In the genomic region with DNA sequence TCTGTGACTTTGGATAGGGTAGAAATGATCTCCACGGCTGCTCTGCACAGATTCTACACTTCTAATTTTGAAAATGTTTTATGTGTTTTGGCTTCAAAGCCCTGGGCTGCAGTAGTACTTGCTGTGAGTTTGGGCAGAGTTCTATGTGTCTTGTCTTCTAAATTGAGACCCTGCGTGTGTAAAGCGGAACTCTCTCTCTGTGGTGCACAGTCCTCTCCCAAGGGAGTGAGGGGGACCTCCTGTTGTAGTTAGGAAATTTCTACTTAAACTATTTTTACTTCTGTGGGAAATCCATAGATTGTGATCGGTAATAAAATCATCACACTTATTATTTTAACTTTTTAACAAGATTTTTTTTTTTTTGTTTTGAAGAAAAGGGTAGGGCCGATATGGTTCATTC, we compare ENCODE assay signal across 22 mouse cellular contexts.
A peak's percentile ranks its signal among the peaks of the same experiment; 100 is the strongest.
DNase-seq lines count a peak whose midpoint lies in the region; ATAC-seq lines count a peak whose summit lies in the region.
"Had no signal": no experiment of that assay in that cellular context is flagged by ENCODE, and none has a peak within 500 bp of the region (broad histone marks: within the 10 kb centered on the region; RNA-seq: fewer than 3 reads in every experiment).

No protein-coding gene starts in this region.

- peaks cover 71% of the 10 kb centered on the region for H3K4me1 ChIP-seq in heart, embryonic 13.5 days
- peaks cover 38% of the 10 kb centered on the region for H3K4me1 ChIP-seq in kidney, embryonic 16.5 days (ENCODE audit: insufficient read depth, low read length)

- no peak overlapping the region for H3K4me3 ChIP-seq in heart, embryonic 13.5 days
- H3K4me3 ChIP-seq in kidney, embryonic 16.5 days (ENCODE audit: low read length): no peak overlapping the region
- H3K4me3 ChIP-seq: embryonic facial prominence, embryonic 12.5 days; erythroblast, embryonic 14.5 days; forebrain, embryonic 13.5 days; limb, embryonic 10.5 days; midbrain, embryonic 13.5 days had no signal

- no peaks in the 10 kb centered on the region for H3K27me3 ChIP-seq in heart, embryonic 13.5 days (replicated peaks)
- no peaks in the 10 kb centered on the region for H3K27me3 ChIP-seq in kidney, embryonic 16.5 days (ENCODE audit: insufficient read depth, low read length)
- H3K27me3 ChIP-seq in splenic B cell, adult 2 months (ENCODE audit: control insufficient read depth, insufficient read depth, low read length, poor library complexity, severe bottlenecking): no peaks in the 10 kb centered on the region
- H3K27me3 ChIP-seq: embryonic facial prominence, embryonic 12.5 days; forebrain, embryonic 13.5 days; midbrain, embryonic 13.5 days had no signal

- no peak for DNase-seq in heart, postnatal 10 days
- DNase-seq in kidney, postnatal 36 days: no peak
- DNase-seq in spleen, postnatal 36 days (ENCODE audit: low spot score in 2 of 2): peak; percentile 63 to 64
- no peak for DNase-seq in spleen, postnatal 4 days (ENCODE audit: low spot score in 2 of 2)
- peak; percentile 69 for DNase-seq in splenic B cell, adult 2 months (ENCODE audit: low read depth, low spot score)
- DNase-seq in cerebellum, postnatal 36 days: no peak
- DNase-seq: adrenal gland, adult 2 months; cerebellum, adult 9-11 months; kidney, postnatal 25 days; lung, postnatal 14 days; spleen, adult 18-20 months; thymus, postnatal 25 days had no signal

- no peaks in the 10 kb centered on the region for H3K9me3 ChIP-seq in heart, embryonic 13.5 days
- no peaks in the 10 kb centered on the region for H3K9me3 ChIP-seq in kidney, embryonic 16.5 days (ENCODE audit: low read length)
- H3K9me3 ChIP-seq: embryonic facial prominence, embryonic 12.5 days; forebrain, embryonic 13.5 days; limb, embryonic 10.5 days; midbrain, embryonic 13.5 days had no signal

- H3K9ac ChIP-seq in heart, embryonic 13.5 days: no peak overlapping the region
- no peak overlapping the region for H3K9ac ChIP-seq in kidney, embryonic 16.5 days (replicated peaks; ENCODE audit: low read length)
- H3K9ac ChIP-seq: embryonic facial prominence, embryonic 12.5 days; forebrain, embryonic 13.5 days; liver, embryonic 14.5 days; midbrain, embryonic 13.5 days had no signal

- intact Hi-C loops in heart, postnatal 10 days (cut with DNase I): no loop called here

- ATAC-seq in heart, embryonic 13.5 days (ENCODE audit: extremely low read depth, insufficient number of reproducible peaks, low FRiP score, low TSS enrichment): no peak
- no peak for ATAC-seq in kidney, embryonic 16.5 days (ENCODE audit: low FRiP score, low TSS enrichment)
- ATAC-seq: forebrain, embryonic 13.5 days; hindbrain, postnatal 0 days; intestine, postnatal 0 days; midbrain, embryonic 13.5 days had no signal

- H3K36me3 ChIP-seq in heart, embryonic 13.5 days: no peaks in the 10 kb centered on the region
- H3K36me3 ChIP-seq in kidney, embryonic 16.5 days (ENCODE audit: insufficient read depth, low read length): no peaks in the 10 kb centered on the region
- H3K36me3 ChIP-seq in splenic B cell, adult 2 months (ENCODE audit: control insufficient read depth, insufficient read depth, low read length, poor library complexity, severe bottlenecking): no peaks in the 10 kb centered on the region
- H3K36me3 ChIP-seq: embryonic facial prominence, embryonic 12.5 days; limb, embryonic 10.5 days; midbrain, embryonic 13.5 days had no signal

- peak overlapping the region; percentile 56 for H3K27ac ChIP-seq in heart, embryonic 13.5 days (replicated peaks)
- peak overlapping the region; percentile 71; the same call in 1 of the 2 replicates for H3K27ac ChIP-seq in kidney, embryonic 16.5 days (ENCODE audit: low read length)
- H3K27ac ChIP-seq: embryonic facial prominence, embryonic 12.5 days; forebrain, embryonic 13.5 days; hindbrain, postnatal 0 days; limb, embryonic 10.5 days; midbrain, embryonic 13.5 days had no signal

- WGBS in heart, embryonic 13.5 days: 76% methylated on average over 5 of the region's 5 CpGs
- 50% methylated on average over 5 of the region's 5 CpGs for WGBS in kidney, embryonic 16.5 days

- H3K4me2 ChIP-seq in heart, embryonic 13.5 days: no peak overlapping the region
- 0 out of 2 replicates have a peak overlapping the region, but pooled peaks have one; percentile 1 for H3K4me2 ChIP-seq in kidney, embryonic 16.5 days (replicated peaks; ENCODE audit: low read depth, low read length)
- H3K4me2 ChIP-seq: embryonic facial prominence, embryonic 12.5 days; forebrain, embryonic 13.5 days; midbrain, embryonic 13.5 days had no signal

Comparison
In these comparisons a context has a peak if more than half of its experiments do, and no peak if none do; other contexts are left out.
1. DNase-seq: peak in spleen, postnatal 36 days (2 of 2) and splenic B cell, adult 2 months (single experiment); none in heart, postnatal 10 days (0 of 2), kidney, postnatal 36 days (0 of 2), spleen, postnatal 4 days (0 of 2) and cerebellum, postnatal 36 days (0 of 2).